Mouse (Mus musculus): ENCODE data around the gene Pacsin2.

DNA sequence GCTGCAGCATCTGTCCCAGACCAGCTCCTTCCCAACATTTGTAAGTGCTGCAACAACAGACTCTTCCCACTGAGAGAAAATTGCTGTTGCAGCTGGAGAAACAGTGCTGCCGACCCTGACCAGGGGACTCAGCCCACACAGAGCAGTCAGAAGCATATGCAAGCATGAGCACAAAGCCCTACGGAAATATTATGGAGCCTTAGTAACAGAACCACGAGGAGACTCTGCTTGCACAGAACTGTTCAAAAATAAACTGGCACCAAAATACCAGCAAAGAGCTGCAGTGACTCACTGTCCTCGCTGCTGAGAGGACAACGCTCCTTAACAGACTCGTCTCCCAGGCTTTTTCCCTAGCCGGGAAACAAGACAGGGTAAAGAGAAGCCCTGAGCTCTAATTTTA is 47.0 kb downstream of the Pacsin2 start:
- TF ChIP-seq TAL1 (IDR thresholded peaks at IDR 0.05; ENCODE audit: low read length) (no peak), GATA1 (IDR thresholded peaks at IDR 0.05; ENCODE audit: low read length) (no peak)

Data from erythroblast, embryonic 14.5 days (primary cell).